Mouse (Mus musculus) thymus, postnatal 0 days (tissue): ENCODE results near the gene Bnip3. TPM values are rescaled to one million over a fixed set of nuclear protein-coding genes. Genes with fewer than 3 reads are reported as not detected.

Experiments used
- DNase-seq: peaks from one replicate; pipeline ENCODE4 v3.0.0-alpha.2; 2015; ENCODE audit warnings: low spot score
- polyA plus RNA-seq: library from polyadenylated mRNA; unstranded; fragments of >200 nt; fragmentation: Nextera tagmentation; extraction: Ambion mirVana; gene quantifications from 2 replicates; pipeline ENCODE4 v1.2.1, GENCODE M21; 2015

Bnip3 gene
- polyA plus RNA-seq, 1 experiment from 2014 or later = 42.5 TPM

DNA sequence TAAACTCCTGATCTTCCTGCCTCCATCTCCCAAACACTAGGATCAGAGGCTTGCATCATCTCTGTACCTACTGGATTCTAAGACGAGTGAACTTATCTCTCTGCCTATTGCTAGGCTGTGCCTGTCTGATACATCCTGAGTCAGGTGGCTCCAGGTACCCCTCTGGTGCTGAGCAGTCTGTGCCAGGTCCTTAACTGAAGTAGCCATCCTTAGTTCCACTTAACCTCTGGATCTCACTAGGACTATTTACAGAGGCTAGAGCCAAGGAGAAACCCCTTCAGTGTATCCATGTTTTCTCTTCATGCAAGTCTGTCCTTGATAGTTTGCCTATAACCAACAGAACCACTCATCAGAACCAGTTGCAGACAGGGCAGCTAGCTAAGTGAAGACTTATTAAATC is 2.9 kb downstream of the Bnip3 start:
- DNase-seq = no peak

DNA sequence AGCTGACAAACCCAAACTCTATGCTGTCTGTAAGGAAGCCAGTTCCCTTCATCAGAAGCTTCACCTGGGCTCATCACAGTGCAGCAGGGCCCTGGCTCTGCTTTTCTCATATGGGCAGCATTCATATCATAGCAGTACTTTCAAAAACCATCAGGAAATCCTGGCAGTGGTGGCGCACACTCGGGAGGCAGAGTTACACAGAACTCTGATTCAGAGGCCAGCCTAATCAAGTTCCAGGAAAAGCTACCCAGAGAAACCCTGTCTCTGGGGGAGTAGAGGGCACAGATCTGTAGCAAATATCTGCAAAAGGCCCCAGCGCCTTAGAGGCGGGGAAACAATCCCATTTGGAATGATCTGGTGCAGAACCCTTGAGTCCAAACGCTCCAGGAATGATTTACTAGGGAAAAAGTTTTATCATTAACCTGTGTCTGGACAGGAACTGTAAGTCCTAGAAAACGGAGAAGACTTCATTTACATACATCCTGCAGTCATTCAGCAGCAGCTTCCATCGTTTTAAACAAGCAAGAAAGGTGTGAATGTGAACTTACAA is 5.4 kb downstream of the Bnip3 start:
- DNase-seq = no peak

DNA sequence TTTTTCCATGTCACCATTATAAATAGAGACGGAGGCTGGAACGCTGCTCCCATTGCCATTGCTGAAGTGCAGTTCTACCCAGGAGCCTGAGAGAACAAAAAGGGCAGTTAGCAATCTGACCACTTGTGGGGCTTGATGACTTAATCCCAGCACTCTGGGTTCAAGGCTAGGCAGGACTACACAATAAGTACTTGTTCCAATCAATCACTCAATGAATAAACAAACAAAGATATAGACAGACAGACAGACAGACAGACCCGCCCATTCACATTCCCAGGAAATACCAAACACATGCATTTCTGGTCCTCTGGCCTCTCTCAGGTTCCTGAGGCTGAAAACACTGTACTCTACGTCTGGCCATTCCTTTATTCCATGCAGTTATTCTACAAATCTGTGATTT is 10.6 kb downstream of the Bnip3 start:
- no peak for DNase-seq

DNA sequence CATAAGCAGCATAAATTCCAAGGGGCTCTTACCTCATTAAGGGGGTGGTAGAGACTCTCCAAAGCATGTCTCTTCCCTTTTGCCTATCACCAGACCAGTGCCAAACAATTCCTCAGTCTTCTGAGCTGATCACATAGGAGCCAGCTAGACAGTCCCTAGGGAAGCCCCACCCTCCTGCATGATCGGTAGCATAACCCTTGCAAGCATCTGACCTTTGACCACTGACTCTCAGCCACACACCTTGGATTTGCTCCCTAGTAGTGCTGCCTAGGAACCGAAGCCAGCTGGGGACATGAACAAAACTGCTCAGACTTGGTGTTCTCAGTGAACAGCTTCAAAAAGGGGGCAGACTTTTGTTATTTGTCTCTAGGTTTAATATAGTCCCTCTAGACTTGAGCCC is 11.2 kb downstream of the Bnip3 start:
- no peak for DNase-seq

DNA sequence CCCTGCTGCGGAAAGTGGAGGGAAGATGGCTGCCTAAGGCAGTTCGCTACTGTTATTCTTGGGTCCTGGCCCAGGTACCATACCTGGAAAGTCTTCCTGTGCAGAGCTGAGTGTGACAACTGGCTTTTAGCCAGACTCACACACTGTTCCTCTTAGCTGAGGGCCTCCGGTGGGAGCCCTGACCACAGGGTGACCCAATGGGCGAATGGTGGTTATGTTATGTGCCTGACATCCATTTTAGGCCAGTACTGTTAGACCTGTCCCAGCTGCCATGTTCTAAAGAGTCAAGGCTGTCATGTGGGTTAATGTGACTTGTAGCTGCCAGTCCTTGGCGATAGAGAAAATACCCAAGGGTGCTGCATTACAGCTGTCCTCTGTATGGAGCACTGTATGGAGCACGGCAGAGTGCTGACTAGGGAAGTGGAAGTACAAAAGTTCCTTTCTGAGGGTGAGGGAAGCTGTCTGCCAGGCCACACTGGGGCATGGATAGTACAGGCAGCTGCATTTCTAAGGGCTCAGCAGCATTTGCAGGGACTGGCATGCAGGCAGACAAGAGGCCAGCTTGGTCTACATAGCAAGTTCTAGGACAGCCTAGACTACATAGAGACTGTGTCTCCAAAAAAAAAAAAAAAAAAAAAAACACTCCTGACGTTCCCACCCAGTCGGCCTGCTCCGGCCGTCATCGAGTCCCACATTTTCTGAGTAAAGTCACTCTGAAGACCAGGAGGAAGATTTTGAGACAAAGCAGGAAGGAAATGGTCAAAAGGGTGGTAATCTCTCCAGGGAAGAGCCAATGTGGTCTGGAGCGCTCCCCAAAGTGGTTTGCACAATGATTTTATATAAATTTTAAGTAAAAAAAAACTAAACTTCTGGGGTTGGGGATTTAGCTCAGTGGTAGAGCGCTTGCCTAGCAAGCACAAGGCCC is 23.7 kb downstream of the Bnip3 start:
- no peak for DNase-seq

DNA sequence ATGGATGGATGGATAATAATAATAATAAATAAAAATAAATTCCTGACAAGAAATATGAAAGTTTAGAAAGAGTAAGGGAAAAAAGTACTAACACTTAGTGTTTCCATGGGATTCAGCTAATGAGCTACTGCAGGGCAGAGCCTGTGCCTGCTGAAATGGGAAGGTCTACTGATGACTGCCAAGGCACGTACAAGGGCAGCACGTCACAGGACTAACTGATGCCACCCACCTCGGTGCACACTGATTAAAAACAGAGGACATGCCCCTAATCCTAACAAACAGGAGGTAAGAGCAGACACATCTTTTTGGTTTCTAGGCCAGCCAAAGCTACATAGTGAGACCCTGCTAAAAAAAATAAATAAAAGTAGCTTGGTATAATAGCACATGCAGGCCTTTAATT is 25.6 kb downstream of the Bnip3 start:
- DNase-seq = no peak

DNA sequence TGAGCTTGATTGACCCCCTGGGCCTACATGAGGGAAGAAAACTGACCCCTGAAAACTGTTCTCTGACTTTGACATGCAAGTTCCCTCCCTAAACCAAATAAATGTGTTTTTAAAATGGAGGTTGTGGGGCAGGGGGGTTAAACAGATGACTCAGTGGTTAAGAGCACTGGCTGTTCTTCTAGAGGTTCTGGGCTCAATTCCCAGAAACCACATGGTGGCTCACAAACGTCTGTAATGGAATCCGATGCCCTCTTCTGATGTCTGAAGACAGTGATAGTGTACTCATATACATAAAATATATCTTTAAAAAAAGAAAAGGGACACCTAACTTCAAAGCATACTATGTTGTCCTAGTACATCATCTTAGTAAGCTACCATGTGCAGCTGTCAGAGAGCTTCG is 34.3 kb downstream of the Bnip3 start:
- DNase-seq = no peak

DNA sequence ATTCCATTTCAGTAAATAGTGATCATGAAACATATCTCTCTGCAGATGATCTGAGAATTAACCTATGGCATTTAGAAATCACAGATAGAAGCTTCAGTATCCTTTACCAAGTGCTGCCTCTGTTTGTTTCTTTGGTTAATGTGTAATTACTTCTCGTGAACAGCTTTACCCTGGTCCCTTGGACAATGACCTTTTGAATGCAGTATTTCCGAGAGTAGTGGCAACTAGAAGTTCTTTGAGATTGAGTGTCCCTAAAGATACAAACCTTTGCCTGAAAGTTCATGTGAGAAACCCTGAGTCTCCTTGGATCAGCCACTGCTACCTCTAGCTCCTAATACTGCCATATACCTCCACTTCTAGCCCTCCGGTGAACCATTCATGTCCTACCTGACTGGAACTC is 36.4 kb downstream of the Bnip3 start:
- DNase-seq = no peak

DNA sequence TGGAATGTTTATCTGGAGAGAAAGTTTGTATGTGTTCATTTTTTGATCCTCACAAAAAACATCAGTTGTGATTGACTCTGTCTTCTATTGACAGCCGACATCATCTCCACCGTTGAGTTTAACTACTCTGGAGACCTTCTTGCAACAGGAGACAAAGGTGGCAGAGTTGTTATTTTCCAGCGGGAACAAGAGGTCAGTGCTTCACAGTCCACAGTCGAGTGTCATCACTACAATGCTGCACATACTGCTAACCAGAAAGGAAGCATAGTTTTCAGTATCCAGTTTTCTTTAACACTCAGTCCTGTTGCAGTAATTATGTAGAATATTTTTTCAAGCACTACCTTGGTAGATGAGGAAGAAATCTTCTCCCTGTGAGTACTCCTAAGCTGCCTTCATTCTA is 41.0 kb downstream of the Bnip3 start:
- no peak for DNase-seq

DNA sequence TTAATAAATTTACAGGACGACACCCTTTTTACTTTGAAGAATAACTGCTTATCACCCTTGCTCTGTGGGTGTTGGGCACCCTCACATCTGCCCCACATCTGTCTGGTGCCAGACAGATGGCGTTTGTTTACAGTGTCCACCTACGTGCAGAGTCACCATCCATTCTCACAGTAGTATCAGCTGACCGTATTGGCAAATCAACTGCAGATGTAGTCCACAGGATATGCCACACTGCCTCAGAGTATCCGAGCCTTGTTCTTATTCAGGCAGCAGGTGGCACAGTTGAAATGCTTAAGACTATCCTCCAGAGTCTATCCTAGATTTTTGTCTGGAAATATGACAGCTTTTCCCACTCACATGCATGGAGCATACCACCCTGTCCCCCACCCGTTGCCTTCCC is 42.0 kb downstream of the Bnip3 start:
- no peak for DNase-seq

DNA sequence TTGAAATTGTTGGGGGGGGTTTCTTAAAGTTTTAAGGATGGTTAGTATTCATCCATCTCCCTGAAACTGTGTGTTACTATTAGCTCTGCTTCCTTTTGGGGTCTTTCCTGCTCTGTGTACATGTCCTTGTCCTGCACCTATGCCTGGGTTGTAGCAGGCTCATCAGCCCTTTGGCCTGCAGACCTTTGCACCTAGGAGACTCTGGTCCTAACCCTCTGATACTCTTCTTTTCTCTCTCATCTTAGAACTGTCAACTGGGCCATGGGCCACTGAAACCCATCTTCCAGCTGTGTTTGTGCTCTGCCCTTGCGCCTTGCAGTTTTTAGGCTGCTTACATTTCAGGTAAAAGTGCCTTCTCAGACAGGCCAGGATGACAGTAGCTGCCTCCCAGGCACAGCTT is 44.5 kb downstream of the Bnip3 start:
- no peak for DNase-seq

DNA sequence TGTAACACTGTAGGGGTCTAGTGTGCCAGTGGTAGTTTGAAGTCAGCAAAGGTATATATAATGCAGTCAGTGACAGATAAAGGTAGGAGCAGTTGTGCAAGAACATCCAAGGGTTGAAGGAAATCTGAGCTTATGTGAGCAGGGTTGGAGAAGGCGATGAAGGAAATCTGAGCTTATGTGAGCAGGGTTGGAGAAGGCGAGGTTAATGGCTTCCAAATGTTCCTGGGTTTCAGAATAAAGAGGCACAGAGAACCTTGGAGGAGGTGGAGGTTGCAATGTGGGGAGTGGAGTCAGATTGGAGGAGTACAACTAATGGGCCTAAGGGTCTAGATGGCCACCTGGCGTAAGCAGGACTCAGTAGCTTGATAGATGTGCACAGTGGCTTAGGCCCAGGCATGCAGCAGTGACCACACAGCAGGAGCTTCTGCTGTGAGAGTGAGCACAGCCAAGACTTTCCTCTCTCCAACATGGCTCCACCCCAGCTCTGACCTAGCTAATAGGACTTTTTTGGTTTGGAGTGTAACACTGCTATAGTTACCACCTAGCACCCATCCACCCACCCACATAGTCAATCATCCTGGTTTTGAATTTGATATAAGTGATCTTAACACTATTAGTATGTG is 45.3 kb downstream of the Bnip3 start:
- DNase-seq = no peak

DNA sequence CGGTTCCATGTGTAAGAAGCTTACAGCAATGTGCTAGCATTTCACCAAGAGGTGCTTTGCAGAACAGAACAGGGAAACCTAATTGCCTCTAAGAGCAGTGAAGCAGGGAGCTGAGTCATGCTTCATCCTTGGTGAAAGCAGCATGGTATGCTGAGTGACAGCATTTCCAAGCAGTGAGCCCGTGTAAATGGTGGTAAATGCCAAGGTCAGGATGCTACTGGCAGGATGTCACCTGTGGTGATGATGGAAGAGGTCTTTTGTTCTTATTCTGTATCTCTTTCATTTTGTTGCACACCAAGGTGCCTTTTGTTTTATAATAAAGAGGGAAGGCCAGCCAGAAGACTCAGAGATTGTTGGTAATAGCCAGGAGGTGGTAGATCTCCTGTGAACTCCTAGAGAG is 52.6 kb downstream of the Bnip3 start:
- DNase-seq = no peak

DNA sequence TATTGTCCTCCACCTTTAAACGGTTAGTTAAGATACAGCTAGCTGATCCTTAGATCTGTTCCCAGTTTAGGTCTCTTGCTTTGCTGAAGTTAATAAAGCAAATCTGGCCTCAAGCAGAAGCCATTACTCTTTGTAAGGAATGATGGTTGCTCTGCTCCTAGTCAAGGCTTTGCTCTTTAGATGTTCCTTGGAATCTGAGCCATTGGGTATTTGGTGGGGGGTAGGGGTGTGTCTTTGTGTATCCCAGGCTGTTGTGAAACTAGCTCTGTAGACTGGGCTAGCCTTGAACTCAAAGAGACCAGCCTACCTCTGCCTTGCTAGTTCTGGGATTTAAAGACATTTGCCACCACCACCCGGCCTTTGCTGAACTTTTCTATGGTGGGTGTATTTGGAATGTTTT is 55.1 kb downstream of the Bnip3 start:
- no peak for DNase-seq

DNA sequence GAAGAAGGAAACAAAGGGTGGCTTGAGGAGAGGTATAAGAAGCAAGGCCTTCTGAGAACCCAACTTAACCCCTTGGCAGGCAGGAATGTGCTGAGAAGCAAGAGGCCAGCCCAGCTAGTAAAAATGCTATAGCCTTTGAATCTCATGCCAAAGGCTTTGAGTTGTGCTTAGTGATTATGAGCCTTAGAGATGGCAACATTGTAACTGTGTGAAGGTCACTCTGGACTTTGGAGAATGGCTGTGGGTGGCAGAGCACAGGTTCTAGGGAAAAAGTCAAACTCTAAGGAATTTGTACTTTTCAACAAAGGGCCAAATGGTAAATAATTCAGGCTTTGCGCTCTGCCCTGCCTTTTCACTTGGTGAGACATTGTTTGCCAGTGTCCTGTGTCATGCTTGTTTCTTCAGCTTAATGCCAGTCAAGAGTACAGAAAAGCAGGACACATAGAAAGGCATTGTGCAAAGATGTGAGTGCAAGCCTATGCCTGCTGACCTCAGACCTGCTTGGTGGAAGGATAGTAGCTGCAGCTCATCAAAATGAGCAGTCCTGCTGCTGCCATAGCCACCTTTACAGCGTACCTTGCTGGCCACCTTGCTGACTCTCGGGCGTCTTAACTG is 55.8 kb downstream of the Bnip3 start:
- DNase-seq = no peak

DNA sequence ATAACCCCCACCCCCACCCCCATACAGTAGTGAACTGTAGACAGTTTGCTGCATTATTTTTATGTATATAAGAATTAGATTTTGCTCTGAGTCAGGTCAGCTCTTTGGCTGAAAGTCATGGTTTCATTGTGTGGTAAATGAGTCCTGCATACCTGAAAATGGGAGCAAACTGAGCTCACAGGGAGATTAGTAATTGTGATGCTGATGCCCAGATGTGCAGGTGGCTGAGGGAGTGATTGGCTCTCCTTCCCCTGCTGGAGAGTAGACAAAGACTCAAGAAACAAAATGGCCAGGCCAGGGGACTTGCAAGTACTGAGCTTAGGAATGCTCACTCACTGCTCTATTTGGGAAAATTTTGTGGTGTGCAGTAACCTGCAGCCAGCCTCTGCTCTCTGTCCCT is 59.2 kb downstream of the Bnip3 start:
- DNase-seq = no peak

DNA sequence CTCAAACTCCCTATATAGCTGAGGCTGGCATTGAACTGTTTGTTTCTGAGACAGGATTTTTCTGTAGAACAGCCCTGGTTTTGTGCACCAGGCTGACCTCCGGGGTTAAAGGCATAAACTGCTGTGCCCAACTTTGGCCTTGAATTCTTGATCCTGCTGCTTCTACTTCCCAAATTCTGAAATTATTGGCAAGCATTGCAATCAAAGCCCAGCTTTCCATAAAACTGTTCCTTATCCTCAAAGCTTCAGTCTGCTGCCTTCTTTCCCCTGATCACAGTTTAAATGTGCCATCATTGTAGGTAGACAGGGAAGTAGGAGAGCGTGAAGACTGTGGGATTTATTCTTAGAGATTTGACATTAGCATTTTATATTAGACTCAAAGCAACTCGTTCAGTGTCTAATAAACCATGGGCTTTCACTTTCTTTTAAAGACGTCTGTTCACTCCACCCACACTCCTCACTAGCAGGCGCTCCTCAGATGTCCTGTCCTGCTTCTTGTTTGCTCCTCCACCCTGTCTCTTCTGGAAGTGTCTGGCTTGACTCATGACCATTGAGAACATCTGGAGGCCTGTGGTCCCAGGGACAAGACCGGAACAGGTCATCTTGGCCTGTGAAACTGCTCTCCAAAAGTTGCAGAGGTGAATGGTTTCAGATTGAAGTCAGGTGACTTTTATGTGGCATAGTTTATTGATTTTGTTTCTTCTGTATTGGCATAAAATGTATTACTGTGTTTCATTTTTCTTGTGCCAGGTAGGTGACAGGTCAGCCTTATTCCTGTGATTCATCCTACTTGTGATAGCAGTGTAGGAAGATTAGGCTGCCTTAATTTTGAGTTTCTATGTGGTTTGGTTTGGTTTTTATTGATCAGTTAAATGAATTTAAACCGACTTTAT is 61.0 kb downstream of the Bnip3 start:
- no peak for DNase-seq

DNA sequence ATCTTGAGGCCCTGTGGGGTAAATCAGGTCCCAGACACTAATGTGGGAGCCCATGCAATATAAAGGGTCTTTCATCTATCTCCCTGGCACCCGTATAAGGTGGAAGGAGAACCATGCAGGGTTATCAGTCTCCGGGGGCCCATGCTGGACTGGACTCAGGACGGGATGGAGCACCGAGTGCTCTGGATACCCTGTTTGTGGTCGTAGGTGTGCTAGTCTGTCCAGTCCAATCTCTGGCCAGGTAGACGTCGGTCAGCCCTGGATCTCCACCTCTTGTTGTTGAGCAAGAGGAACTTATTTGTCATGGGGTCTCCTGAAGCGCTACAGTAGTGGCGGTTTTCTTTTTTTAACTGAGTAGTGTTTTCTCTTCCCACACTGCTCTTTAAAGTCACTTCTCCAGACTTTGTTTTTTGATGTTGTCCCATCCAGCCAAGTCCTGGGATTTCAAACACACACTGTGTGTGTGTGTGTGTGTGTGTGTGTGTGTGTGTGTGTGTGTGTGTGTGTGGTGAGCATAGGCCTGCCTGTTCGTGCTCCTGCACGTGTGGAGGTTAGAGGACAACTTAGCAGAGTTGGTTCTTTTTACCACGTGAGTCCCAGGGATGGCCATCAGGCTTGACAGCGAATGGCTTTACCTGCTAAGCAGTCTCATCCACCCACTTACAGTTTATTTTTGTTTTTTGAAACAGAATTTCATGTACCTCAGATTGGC is 61.8 kb downstream of the Bnip3 start:
- no peak for DNase-seq

DNA sequence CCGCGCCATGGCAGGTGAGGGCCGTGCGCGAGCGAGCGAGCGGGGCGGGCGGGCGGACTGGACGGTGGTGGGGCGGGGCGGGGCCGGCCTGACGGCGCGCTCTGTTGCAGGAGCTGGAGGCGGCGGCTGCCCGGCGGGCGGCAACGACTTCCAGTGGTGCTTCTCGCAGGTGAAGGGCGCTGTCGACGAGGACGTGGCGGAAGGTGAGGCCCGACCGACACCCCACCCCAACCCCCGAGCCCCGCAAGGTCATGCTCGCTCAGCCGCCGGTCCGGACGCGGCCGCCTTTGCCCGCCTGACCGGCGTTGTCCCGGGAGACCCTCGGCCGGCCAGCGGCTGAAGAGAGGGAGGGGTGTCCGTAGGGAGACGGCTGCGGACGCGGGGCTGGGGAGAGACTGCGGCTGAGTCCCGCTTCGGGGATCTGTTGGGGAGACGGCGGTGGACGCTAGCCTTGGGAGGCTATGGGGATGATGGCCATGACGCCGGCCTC is 62.8 kb downstream of the Bnip3 start:
- DNase-seq = no peak
